Mouse (Mus musculus) forebrain, embryonic 14.5 days (tissue): ENCODE data around the gene Trim9. TPM values are rescaled to one million over a fixed set of nuclear protein-coding genes. Genes with fewer than 3 reads are reported as not detected.

ENCODE experiments used
- ATAC-seq: fragments of 200-750 bp; cut with Nextera tagmentation; 2 replicates; pipeline ENCODE4 v1.8.0; 2017; ENCODE audit warnings: mild to moderate bottlenecking, moderate library complexity
- DNase-seq: peaks from one replicate; pipeline ENCODE4 v3.0.0-alpha.2; 2015; ENCODE audit warnings: low spot score
- H3K27ac ChIP-seq: fragments of 300-500 bp; sonication (generic); 2 replicates; pipeline ENCODE4 v1.5.1; 2014; ENCODE audit warnings: low read depth, mild to moderate bottlenecking, control low read depth, low read length, moderate library complexity
- H3K27me3 ChIP-seq: fragments of 300-500 bp; sonication (generic); replicated peaks from 2 replicates; pipeline ENCODE4 v1.6.1; 2014; ENCODE audit warnings: low read length, control low read depth, mixed read lengths; ENCODE audit not compliant: control insufficient read depth, insufficient read depth
- H3K36me3 ChIP-seq: fragments of 300-500 bp; sonication (generic); 2 replicates; pipeline ENCODE4 v1.6.1; 2014; ENCODE audit warnings: low read length, control low read depth; ENCODE audit not compliant: control insufficient read depth, insufficient read depth
- H3K4me1 ChIP-seq: fragments of 300-500 bp; sonication (generic); 2 replicates; pipeline ENCODE4 v1.6.1; 2014; ENCODE audit warnings: antibody characterized with exemption, low read length, control low read depth; ENCODE audit not compliant: control insufficient read depth, insufficient read depth
- H3K4me2 ChIP-seq: fragments of 300-500 bp; sonication (generic); 2 replicates; pipeline ENCODE4 v1.6.1; 2014; ENCODE audit warnings: mild to moderate bottlenecking, control low read depth, low read length
- H3K4me3 ChIP-seq: fragments of 300-500 bp; sonication (generic); 2 replicates; pipeline ENCODE4 v1.5.1; 2014; ENCODE audit warnings: low read depth, low read length, control low read depth
- H3K9ac ChIP-seq: fragments of 300-500 bp; sonication (generic); 2 replicates; pipeline ENCODE4 v1.6.1; 2014; ENCODE audit warnings: mild to moderate bottlenecking, low read length, control low read depth, moderate library complexity
- H3K9me3 ChIP-seq: fragments of 300-500 bp; sonication (generic); replicated peaks from 2 replicates; pipeline ENCODE4 v1.6.1; 2016; ENCODE audit warnings: low read length, control low read depth, mixed read lengths; ENCODE audit not compliant: control insufficient read depth
- WGBS: fragments of 180-500 bp; shearing (Covaris S2); extraction: QIAGEN DNeasy Blood & Tissue Kit; methylation state at CpG from one replicate; pipeline ENCODE4 v1.1.7; 2014; 5-methylcytosine and 5-hydroxymethylcytosine counted together
- polyA plus RNA-seq: library from polyadenylated mRNA; unstranded; fragments of >200 nt; fragmentation: Nextera tagmentation; extraction: Ambion mirVana; gene quantifications from 2 replicates; pipeline ENCODE4 v1.2.1, GENCODE M21; 2014

Gene Trim9
- polyA plus RNA-seq, 1 experiment from 2014 or later, result 30.8 TPM

- Histone ChIP-seq H3K9ac (no peak overlapping the region), H3K4me2 (no peak overlapping the region), H3K4me1 (no peaks in the 10 kb centered on the region), H3K9me3 (no peaks in the 10 kb centered on the region), H3K4me3 (no peak overlapping the region), H3K27ac (no peak overlapping the region), H3K27me3 (no peaks in the 10 kb centered on the region), H3K36me3 (no peaks in the 10 kb centered on the region)
- ATAC-seq, result no peak
- DNase-seq, result no peak
- WGBS, result 61% methylated on average over 6 of the region's 6 CpGs
Measured at GRCm38 (mm10) chr12:70333253-70333805, 14.1 kb downstream of the Trim9 start.

DNA sequence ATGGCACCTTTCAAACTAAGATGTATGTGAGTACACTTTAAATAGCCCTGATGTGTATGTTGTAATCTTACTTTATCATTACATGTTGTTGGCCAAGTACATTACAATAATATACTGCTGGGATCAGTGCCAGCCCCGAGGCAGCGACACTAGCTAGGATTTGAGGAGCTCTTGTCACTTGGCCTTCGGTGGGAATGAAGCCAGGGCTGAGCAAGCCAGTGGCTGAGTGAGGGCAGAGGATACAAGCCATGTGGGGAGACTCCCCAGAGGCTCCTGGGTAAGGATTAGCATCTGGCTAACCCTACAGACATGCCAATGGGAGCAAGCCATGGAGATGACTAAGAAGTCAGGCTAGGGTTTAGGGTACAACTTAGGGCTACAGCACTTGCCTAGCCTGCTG lies 18.4 kb downstream of the Trim9 start:
- Histone ChIP-seq H3K9me3 (no peaks in the 10 kb centered on the region), H3K27me3 (no peaks in the 10 kb centered on the region), H3K36me3 (no peaks in the 10 kb centered on the region), H3K27ac (no peak overlapping the region), H3K9ac (no peak overlapping the region), H3K4me3 (no peak overlapping the region), H3K4me2 (no peak overlapping the region), H3K4me1 (no peaks in the 10 kb centered on the region)
- no peak for DNase-seq
- 85% methylated on average over 3 of the region's 3 CpGs for WGBS
- ATAC-seq, result no peak

DNA sequence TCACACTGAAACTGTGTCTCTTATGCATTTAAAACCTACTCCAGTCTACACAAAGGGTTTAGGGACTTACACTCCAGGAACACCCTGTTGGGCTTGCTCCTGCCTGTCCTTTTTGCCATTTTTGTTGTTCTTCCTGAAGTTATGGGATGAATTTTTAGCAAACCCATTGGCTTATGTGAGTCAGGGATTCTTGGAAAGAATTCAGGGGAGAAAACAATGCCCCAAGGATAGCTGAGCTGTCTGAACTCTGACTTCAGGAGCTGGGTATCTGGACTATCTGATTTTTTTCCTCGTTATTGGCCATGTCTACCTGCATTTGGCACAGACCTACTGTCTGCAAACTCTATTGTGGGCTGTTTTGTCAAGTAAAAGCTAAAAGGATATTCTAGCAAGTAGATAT lies 20.5 kb downstream of the Trim9 start:
- DNase-seq, result no peak
- Histone ChIP-seq H3K4me3 (no peak overlapping the region), H3K4me1 (no peaks in the 10 kb centered on the region), H3K36me3 (no peaks in the 10 kb centered on the region), H3K27ac (no peak overlapping the region; the same call in 1 of the 2 replicates), H3K9ac (no peak overlapping the region), H3K9me3 (no peaks in the 10 kb centered on the region), H3K27me3 (no peaks in the 10 kb centered on the region), H3K4me2 (no peak overlapping the region)
- ATAC-seq, result no peak
- WGBS, result 65% methylated on average over 1 of the region's 1 CpGs

DNA sequence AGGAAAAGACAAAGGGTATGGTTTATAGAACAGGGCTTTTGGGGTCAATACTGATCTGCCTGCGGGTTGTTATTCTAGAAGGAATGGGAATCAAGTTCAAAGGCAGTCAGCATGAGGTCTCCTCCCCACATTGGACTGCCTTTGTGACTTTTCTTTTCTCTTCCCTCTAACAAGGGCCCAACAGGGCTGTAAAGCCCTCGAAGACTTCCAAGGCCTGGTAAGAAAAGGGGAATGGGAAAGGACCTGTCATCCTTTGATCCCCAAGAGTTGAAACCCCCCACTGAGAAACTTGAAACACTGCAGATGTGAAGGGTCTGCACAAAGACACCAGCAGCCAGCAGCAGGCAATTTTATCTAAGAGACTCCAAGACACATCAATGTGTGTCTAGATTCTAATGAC lies 21.0 kb downstream of the Trim9 start:
- DNase-seq (peak; percentile 32), ATAC-seq (peak; percentile 44; the same call in 1 of the 2 replicates)
- no peak overlapping the region for H3K27ac ChIP-seq
- H3K4me1 ChIP-seq, result no peaks in the 10 kb centered on the region
- H3K36me3 ChIP-seq, result no peaks in the 10 kb centered on the region
- H3K27me3 ChIP-seq, result no peaks in the 10 kb centered on the region
- H3K4me3 ChIP-seq, result no peak overlapping the region
- WGBS, result 11% methylated on average over 2 of the region's 2 CpGs
- no peaks in the 10 kb centered on the region for H3K9me3 ChIP-seq
- no peak overlapping the region for H3K9ac ChIP-seq
- no peak overlapping the region for H3K4me2 ChIP-seq

DNA sequence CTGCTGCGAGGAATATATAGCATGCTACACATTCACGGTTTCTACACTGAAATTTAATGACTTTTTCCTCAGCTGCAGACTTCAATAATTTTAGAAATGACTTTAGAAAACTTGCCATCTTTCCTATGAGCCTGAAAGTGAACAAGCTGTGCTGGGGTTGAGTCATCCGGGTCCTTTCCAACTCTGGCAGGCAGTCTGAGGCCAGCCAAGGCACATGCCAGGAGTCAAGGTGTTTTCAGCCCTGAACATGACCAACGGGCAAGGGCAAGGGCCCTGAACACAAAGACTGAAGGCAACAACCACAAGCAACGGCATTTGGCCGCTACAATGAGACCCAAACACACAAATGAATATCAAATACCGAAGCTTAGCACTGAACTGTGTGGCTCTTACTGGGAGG lies 21.6 kb downstream of the Trim9 start:
- H3K4me2 ChIP-seq, result no peak overlapping the region
- H3K27ac ChIP-seq, result no peak overlapping the region
- H3K9me3 ChIP-seq, result no peaks in the 10 kb centered on the region
- H3K4me1 ChIP-seq, result no peaks in the 10 kb centered on the region
- H3K4me3 ChIP-seq, result no peak overlapping the region
- H3K36me3 ChIP-seq, result no peaks in the 10 kb centered on the region
- DNase-seq, result no peak
- no peaks in the 10 kb centered on the region for H3K27me3 ChIP-seq
- ATAC-seq, result no peak
- no peak overlapping the region for H3K9ac ChIP-seq
- 64% methylated on average over 7 of the region's 7 CpGs for WGBS

GRCm38 (mm10) chr12:70322790-70323189 lies 24.6 kb downstream of the Trim9 start:
- no peak for DNase-seq
- no peaks in the 10 kb centered on the region for H3K4me1 ChIP-seq

DNA sequence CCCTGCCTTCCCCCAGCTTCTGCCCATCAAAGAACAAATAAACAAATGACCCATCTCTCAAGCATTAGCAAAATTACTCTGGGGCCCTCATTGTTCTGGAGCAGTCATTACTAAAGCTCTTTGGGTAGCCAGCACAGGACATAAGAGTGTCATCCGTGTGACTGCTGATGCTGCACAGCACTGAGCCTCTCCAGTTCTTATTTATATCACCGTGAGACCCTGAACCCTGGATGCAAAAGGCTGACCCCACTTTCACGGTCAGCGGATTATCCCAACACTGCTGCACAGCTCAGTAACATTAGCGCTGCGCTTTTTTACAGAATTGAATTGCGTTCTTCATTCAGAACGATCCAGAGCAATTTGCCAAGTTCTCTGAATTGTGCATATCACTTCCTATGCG lies 31.3 kb downstream of the Trim9 start:
- 45% methylated on average over 9 of the region's 9 CpGs for WGBS
- no peak overlapping the region for H3K27ac ChIP-seq
- H3K4me1 ChIP-seq, result peaks cover 4% of the 10 kb centered on the region; the same call in 1 of the 2 replicates
- H3K4me3 ChIP-seq, result no peak overlapping the region
- H3K4me2 ChIP-seq, result no peak overlapping the region
- H3K36me3 ChIP-seq, result no peaks in the 10 kb centered on the region
- H3K9me3 ChIP-seq, result no peaks in the 10 kb centered on the region
- DNase-seq (peak; percentile 17), ATAC-seq (no peak)
- H3K9ac ChIP-seq, result no peak overlapping the region
- H3K27me3 ChIP-seq, result no peaks in the 10 kb centered on the region

More at GRCm38 (mm10) chr12:70322790-70323189, 24.6 kb downstream of the Trim9 start:
- no peak overlapping the region for H3K4me3 ChIP-seq
- H3K36me3 ChIP-seq, result no peaks in the 10 kb centered on the region
- H3K9me3 ChIP-seq, result no peaks in the 10 kb centered on the region
- no peak for ATAC-seq
- no peak overlapping the region for H3K27ac ChIP-seq
- H3K4me2 ChIP-seq, result no peak overlapping the region
- no peaks in the 10 kb centered on the region for H3K27me3 ChIP-seq
- H3K9ac ChIP-seq, result no peak overlapping the region
- WGBS, result 86% methylated on average over 1 of the region's 1 CpGs

GRCm38 (mm10) chr12:70307881-70308280 lies 39.5 kb downstream of the Trim9 start:
- no peak overlapping the region for H3K27ac ChIP-seq
- H3K9ac ChIP-seq, result no peak overlapping the region
- H3K36me3 ChIP-seq, result no peaks in the 10 kb centered on the region
- ATAC-seq (no peak), DNase-seq (no peak)
- H3K4me3 ChIP-seq, result no peak overlapping the region
- H3K27me3 ChIP-seq, result no peaks in the 10 kb centered on the region
- H3K9me3 ChIP-seq, result no peaks in the 10 kb centered on the region
- no peak overlapping the region for H3K4me2 ChIP-seq
- H3K4me1 ChIP-seq, result no peaks in the 10 kb centered on the region
- WGBS, result 92% methylated on average over 7 of the region's 7 CpGs

GRCm38 (mm10) chr12:70307062-70307461 lies 40.4 kb downstream of the Trim9 start:
- no peak overlapping the region for H3K4me3 ChIP-seq
- WGBS, result 92% methylated on average over 5 of the region's 5 CpGs
- H3K27ac ChIP-seq, result no peak overlapping the region

More at GRCm38 (mm10) chr12:70307062-70307461, 40.4 kb downstream of the Trim9 start:
- no peaks in the 10 kb centered on the region for H3K27me3 ChIP-seq
- no peaks in the 10 kb centered on the region for H3K36me3 ChIP-seq
- H3K4me2 ChIP-seq, result no peak overlapping the region
- H3K4me1 ChIP-seq, result no peaks in the 10 kb centered on the region
- no peak overlapping the region for H3K9ac ChIP-seq
- DNase-seq (no peak), ATAC-seq (no peak)
- no peaks in the 10 kb centered on the region for H3K9me3 ChIP-seq
